Mouse (Mus musculus): ENCODE results near the gene Pogk. TPM values are rescaled to one million over a fixed set of nuclear protein-coding genes. Genes with fewer than 3 reads are reported as not detected.
A peak's percentile ranks its signal among the peaks of the same experiment; 100 is the strongest.

The Pogk gene
- total RNA-seq, 2 experiments from 2014 or later, result 34.9 to 36.0 TPM

DNA sequence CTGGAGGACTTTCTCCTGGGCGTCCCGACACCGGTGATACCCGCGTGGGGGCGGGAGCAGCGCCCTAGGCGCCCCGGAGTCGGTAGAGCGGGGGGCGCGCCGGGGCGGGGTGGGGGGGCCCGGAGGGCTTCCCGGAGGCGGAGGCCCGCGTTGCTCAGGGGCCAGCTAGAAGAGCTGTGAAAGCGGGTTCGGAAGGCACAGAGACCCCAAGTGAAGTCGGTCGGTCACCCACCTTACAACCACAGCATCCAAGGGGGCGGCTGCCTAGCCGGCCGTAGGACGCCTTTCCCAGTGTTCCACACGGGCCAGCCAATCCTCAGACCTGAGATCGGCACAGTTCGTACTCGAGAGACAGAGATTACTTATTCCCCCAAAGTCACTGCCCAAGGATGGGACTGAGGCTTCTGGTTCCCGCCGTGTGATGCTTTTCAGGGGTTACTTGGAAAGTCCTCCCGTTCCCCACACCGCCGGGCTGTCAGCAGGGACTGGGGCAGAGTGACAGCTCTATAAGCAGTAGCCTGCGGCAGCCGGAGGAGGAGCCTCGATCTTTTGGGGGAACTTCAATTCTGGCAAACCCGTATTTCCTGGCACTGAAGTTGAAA is 29.9 kb downstream of the Pogk start:
- peak; percentile 57 to 67 for DNase-seq (ENCODE audit: low spot score in 2 of 2)

DNA sequence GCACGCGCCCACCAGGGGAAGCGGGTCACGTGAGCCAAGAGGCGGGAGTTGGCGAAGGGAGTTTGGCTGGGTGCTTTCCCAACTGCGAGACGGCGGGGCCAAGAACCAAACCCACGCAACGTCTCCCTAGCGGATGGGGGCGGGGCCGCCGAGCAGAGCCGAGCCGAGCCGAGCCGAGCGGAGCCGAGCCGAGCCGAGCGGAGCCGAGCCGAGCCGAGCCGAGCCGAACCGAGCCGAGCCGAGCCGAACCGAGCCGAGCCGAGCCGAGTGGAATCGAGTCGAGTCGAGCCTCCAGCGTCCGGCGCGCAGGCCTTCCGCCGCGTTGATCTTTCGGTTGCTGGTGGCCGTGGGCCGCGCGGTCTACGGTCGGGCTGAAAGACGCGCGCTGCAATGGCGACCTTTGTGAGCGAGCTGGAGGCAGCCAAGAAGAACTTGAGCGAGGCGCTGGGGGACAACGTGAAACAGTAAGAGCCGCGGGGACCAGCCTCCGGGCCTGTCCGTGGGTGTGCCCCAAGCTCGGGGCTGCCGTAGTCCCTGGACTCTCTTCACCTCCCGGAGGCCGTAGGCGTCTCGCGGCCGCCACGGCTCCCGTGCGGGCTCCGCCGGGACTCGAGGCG is 30.5 kb downstream of the Pogk start, which contains the start of gene Tada1:
Tada1 (plus strand) TSS at position 85 of the 617 bp plus-strand sequence.
- DNase-seq (ENCODE audit: low spot score in 2 of 2), result peak; percentile 87 to 94

DNA sequence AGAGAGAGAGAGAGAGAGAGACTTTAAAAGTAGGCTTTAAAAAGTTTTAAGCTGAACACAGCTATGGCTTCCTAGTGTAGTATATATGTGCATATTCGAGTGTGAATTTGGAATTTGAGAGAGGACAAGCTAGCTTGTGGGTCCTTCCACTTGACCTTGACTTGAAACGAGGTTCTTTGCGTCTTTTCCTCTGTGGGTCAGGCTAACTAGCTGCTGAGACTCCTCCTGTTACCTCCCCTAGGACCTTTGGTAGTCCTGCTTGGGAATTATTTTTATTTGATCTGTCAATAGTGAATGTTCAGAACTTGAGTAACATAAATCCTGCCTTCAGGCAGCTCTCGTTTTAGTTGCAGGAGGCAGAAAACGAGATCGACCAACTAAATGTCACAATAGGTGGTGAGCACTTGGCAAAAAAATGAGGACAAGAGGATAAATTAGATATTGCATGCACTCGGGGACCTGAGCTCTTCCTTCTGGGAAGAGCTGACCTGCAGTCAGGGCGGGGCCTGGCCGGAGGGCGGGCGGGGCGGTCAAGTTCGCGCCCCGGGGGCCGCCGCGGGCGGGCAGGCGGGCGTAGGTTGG is 31.1 kb downstream of the Pogk start:
- no peak for DNase-seq (ENCODE audit: low spot score in 2 of 2)

DNA sequence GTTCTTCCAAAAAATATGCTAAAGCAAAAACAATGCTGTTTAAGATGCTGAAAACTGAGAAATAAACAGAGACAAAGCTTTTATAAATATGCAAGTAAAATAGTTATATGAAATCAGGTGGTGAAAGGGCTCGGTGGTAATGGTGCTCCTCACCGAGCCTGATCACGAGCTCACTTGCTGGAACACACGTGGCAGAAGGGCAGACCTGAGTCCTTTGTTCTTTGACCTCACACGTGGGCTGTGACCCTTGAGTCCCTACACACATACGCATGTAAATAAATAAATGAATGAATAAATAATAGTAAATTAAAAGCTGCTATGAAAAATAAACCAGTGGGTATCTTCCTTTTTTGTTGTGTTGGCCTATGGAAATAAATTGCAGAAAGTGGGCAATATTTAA is 32.5 kb downstream of the Pogk start:
- no peak for DNase-seq (ENCODE audit: low spot score in 2 of 2)

DNA sequence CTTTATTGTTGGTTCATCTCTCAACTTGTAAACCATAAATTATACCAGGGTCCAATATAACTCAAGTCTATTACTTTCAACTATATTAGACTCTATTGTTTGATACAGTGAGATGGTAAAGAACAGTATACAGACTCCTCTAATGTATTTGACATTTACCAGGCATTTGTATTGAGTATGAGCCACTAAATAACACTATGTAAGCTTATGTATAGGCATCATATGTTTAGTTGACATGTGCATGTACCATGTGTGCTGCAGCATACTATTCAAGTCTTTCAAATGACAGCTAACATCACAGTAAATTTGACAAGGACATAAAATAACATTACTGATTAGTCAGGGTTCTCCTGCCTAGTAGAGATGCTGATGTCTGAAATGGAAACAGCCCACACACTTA is 46.5 kb downstream of the Pogk start:
- DNase-seq (ENCODE audit: low spot score in 2 of 2), result no peak

DNA sequence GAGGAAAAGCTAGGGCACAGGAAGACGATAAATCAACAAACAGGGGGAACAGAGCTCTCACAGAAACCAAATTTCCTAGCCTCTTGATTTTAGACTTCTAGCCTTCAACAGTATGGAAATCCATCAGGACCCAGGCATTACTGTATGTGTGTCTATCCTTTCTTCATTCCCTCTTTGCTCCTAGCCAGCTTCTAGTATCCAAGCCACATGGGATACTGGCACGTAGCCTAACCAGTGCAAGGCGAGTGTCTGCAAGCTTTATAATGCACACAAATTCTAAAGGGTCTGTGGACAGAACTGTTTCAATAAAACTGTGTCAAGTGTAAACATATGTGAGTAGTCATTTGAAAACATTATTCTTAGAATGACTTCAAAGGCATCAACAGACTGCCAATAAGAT is 47.0 kb downstream of the Pogk start:
- no peak for DNase-seq (ENCODE audit: low spot score in 2 of 2)

DNA sequence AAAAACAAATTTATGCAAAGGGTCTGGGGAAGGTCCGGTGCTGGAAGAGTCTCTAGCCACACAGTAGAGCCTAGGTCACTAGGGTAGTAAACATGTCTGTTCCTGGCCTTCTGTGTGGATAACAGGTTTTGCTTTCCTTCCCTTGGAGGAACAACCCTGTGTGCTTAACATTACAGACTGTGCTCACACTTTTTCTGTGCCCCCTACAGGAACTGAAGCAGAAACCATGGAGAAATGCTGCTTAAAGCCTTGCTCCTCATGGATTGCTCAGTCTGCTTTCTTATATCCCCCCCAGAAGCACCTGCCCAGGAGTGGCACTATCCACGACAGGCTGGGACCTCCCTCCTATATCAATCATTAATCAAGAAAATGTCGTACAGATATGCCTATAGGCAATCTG is 47.8 kb downstream of the Pogk start:
- no peak for DNase-seq (ENCODE audit: low spot score in 2 of 2)

DNA sequence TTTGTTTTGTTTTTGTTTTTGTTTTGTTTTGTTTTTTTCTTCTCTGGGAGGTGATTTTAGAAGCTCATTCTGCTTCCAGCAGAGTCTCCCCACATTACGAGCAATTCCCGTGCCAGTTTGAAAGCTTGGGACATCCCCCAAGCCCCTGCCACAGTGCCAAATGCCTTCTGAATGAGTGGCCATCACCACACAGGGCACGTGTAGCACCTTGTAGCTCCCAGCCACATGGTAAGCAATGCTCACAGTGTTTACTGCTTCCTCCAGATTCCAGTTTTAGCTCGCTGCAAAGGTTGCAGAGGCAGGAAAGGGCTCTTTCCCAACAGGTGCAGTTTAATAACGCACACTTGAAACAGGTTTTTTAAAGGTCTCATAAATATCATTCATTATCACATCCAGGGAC is 48.8 kb downstream of the Pogk start:
- DNase-seq (ENCODE audit: low spot score in 2 of 2), result no peak

DNA sequence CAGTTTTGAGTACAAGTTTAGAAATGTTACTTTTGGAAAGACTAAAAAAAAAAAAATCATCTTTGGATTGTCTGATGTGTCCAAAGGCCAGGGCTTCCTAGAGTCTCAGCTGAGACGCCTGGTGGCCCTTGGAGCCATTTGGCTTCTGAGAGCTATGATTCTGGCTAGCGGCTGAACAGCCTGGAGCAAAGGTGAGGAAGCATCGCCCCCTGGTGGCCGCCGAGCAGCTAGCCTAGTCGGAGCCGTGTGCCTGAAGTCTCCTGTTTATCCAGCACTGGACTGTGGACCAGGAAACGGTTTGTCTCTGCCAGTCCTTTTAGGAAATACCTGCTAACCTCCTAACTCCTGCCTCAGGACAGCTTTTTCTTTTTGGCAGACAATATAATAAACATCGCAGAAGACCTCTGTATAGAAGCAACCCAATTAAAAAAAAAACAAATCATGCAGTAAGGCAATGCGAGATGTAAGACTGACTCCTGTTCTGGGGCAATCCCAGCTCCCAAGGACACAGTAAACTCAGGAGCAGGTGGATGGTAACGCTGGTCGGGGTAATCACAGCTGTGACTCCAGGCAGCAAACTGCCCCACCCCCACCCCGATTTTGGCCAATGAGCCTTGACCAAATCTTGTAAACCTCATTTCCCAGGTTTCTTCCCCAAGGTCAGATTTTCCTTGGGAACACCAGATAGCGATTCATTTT is 49.4 kb downstream of the Pogk start:
- peak; percentile 80 to 92 for DNase-seq (ENCODE audit: low spot score in 2 of 2)

DNA sequence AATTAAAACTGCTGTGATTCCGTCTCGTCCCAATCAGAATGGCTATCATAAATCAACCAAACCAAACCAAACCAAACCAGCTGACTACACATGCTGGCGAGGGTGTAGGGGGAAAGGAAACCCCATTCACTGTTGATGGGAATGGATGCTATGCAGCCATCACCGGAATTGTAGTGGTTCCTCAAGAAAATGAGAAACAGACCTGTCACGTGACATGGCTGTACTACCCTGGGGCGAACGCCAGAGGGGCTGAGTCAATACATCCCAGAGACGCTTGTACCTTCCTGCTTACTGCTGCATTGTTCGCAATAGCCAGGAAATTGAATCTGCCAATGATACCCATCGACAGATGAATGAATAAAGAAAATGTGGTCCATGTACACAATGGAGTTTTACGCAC is 59.9 kb downstream of the Pogk start:
- no peak for DNase-seq (ENCODE audit: low spot score in 2 of 2)

DNA sequence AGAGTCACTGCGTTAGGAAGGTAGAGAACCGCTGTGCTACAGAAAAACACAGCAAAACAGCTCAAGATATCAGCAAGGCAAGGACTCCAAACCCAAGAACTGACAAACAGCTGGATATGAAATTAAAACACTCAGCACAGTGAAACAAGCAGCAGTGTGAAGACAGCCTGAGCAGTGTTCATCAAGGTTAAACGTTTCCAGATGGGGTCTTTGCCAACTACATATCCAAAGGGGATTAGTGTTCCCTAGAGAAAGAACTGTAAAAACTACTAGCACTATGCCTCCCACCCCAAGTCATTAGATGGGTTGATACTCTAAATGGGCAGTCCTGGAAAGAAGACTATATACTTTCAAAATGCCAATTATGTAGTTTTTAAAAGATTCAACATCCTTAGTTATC is 60.3 kb downstream of the Pogk start:
- DNase-seq (ENCODE audit: low spot score in 2 of 2), result no peak

DNA sequence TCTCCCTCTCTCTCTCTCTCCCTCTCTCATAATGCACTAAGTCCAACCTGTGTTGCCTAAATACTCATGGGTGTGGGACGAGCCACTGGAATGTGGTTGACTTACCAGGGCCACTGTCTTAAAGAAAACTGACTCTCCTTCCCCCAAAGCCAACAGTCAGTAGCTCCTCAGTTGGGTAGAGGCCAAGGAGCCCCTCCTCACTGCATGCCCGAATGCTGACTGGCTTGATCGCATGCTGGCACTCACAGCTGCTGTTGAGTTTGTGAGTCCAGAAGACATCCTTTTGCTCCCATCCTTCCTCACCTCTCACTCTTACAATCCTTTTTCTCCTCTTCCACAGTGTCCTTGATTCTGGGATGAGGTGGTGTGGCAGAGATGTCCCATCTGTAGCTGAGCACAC is 62.8 kb downstream of the Pogk start:
- DNase-seq (ENCODE audit: low spot score in 2 of 2), result no peak

DNA sequence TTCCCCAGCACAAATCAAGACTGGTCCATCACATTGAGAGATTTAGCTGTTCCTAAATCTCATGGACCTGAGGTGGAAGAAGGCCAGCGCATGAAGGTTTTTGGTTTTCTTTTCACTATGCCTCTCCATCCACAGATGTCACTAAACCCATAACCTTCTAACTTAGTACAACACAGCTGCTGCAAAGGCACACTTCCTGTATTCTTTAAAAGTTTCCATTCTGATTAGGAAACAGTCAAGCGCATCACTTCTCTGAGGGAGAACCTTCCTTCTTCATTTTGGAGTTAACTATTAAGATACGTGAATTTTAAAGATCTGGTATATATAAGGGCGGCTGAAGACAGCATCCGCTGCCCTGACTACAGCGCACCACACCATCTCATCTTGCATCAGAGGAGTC is 64.1 kb downstream of the Pogk start:
- no peak for DNase-seq (ENCODE audit: low spot score in 2 of 2)

DNA sequence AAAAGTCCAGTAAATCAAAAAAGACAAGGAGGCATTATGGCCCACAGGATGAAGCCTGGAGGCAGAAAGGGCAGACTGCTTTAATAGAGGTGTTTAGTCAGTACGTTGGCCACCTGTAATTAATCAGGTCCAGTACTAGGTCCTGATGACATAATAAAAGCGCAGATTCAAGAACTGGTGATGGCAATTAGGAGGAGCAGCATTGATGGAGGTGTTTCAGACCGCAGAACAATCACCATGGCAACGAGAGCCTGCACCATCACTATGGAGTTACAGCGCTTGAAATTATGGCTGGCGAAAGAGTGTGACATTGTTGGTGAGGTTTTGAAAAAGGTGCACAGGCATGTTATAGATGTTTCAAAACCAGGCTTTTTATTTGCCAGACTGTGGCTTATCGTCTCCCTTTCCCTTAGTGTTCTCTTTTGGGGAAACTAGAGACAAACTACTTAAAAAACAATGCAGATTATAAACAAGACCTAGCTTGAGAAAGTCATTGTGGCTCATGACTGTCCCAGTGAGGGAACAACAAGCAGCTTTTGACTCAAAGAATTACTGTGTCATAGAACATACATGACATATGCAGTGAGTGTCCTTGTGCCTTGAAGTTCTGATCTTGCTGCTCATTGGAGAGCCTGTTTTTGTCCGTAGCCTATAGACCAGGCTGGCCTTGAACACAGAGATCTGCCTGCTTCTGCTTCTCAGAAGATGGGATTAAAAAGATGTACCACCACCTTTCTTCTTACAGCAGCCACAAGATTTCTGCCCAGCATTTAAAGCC is 65.2 kb downstream of the Pogk start:
- DNase-seq (ENCODE audit: low spot score in 2 of 2), result peak; percentile 11 to 74

DNA sequence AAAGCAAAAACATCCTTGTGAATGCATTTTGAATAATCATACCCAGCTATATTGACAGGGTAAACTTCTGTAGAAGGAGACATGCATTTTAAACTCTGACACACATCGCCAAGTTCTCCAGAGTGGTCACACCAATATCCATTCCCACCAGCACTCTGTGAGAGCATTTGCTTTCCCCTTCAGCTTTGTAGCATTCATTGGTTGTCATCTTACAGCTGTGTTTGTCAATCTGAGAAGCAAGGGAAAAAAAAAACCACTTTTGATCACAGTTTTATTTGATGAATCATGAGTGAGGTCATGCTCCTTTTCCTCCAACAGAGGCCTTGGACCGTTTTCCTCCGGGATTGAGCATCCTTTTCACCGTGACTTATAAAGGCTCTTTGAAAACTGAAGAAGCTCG is 66.1 kb downstream of the Pogk start:
- no peak for DNase-seq (ENCODE audit: low spot score in 2 of 2)

DNA sequence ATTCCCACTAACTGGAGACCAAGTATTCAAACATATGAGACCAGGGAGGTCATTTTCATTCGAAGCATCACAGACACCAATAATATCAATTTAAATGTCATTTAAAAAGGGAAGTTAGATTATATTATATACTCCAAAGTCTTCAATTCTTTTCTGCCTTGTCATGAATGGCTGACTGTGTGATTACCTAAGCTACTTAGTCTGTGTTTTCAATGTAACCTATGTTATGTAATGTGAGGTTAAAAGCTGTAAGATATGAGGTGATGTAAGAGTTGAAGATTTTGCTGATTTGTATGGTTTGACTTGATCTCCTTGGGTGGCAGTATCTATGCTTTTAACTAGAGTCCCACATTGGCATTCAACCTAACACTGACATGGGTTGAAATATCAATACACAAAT is 67.1 kb downstream of the Pogk start:
- no peak for DNase-seq (ENCODE audit: low spot score in 2 of 2)

DNA sequence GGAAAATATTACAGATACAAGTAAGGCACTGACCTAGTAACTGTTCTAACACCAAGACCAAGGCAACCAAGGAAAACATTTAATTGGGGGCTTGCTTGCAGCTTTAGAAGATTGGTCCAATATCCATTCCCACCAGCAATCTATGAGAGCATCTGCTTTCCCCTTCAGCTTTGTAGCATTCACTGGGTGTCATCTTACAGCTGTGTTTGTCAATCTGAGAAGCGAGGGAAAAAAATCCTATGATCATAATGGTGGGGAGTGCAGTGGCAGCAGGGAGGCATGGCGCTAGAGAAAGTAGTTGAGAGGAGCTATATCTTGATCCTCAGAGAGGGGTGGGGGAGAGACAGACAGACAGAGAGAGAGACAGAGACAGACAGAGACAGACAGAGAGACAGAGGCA is 67.6 kb downstream of the Pogk start:
- no peak for DNase-seq (ENCODE audit: low spot score in 2 of 2)

DNA sequence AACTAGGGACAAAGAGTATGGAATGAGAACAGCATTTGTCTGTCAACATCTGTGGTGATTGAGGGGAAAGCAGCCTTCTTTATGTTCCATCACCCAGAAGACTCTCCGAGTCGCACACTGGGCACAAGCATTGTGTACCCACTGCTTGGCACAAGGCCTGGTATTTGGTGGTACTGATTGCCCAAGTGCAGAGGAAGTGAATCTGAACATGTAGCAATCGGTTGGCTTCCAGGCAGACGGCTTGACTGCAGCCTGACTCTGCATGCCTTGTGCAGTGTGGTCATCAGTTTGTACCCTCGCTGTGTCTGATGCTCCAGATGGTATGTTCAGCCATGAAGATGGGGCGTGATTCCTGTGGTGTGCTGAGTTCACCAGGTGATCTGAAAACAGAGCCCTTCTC is 70.6 kb downstream of the Pogk start:
- peak; percentile 7 to 42 for DNase-seq (ENCODE audit: low spot score in 2 of 2)
